Mouse (Mus musculus): ENCODE measurements around the gene Slc4a2. TPM values are rescaled to one million over a fixed set of nuclear protein-coding genes. Genes with fewer than 3 reads are reported as not detected.

Slc4a2 gene
- total and polyA plus RNA-seq, 3 experiments: 20.0 to 25.5 (median 24.7) TPM

DNA sequence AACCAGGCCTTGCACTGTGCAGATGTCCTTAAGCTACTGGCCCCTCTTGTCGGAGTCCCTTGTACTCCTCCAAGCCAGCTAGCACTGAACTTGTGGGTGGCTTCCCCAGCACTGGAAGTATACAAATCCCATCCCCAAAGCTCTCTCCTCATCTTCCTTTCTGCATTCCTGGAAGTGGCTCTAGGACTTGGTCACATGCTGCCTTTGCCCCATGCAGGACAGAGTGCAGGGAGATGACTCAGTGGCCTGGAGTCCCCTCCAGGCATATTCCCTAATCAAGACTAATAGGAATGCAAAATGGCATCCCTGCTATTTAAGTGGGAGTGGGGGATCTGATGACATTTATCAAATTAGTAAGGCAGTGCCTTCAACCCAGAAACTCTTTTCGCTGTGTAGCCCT, 11.6 kb upstream of the Slc4a2 start:
- no peak overlapping the region for H3K4me3 ChIP-seq (ENCODE audit: low read depth, low read length)
- H3K36me3 ChIP-seq (replicated peaks): peaks cover 43% of the 10 kb centered on the region
- DNase-seq (ENCODE audit: low spot score) (no peak), ATAC-seq (ENCODE audit: extremely low read depth, insufficient number of reproducible peaks, low FRiP score, poor library complexity, severe bottlenecking) (no peak)
- TF ChIP-seq TAL1 (conservative IDR thresholded peaks at IDR 0.05; ENCODE audit: low read depth, low read length): no peak
- no peak for TF ChIP-seq CTCF (IDR thresholded peaks at IDR 0.05; ENCODE audit: low read depth, low read length)
- no peak for TF ChIP-seq POLR2AphosphoS5 (IDR thresholded peaks at IDR 0.05; ENCODE audit: insufficient replicate concordance, low read depth, low read length)
- no peak for TF ChIP-seq GATA1 (IDR thresholded peaks at IDR 0.05; ENCODE audit: borderline replicate concordance, low read length)
- TF ChIP-seq GATA2 (IDR thresholded peaks at IDR 0.05; ENCODE audit: borderline replicate concordance, low read depth, low read length): no peak
- peaks cover 30% of the 10 kb centered on the region for H3K27me3 ChIP-seq (ENCODE audit: insufficient read depth, low read length)
- H3K4me1 ChIP-seq (ENCODE audit: insufficient read depth, low read depth, low read length): peaks cover 13% of the 10 kb centered on the region
- H3K9me3 ChIP-seq (replicated peaks): no peaks in the 10 kb centered on the region

DNA sequence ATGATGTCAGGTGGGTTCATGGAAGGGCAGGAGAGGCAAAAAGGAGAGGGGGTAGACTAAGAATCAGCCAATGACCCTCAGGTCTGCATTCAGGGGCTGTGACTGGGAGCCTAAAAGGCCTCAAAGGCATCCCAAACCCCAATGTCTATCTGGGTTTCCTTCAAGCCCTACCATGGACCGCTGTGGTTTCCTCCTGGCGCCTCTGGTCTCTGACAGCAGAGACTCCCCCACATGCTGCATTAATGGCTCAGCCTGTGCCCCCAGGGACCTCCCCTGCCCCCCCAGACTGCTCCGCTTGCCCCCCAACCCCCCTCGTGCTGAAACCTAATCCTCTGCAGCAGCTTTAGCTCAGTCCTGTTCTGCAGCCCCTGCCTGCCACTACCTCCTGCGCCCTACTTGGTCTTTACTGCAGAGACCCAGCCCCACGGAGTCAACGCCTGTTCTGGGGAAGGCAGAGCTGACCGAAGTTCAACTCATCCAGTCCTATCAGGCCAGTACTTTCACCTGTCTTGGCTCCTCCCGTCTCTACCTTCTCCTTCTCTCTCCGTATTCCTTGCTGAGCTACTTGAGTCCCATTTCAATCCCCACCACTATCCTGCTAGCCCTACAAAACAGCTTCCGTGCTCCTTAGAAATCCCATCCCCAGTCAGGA, 10.5 kb upstream of the Slc4a2 start, which contains the start of gene Asic3:
TSS of gene Asic3 (plus strand) at position 351 of the 652 bp plus-strand sequence.
- Histone ChIP-seq H3K36me3 (replicated peaks) (peaks cover 37% of the 10 kb centered on the region), H3K9me3 (replicated peaks) (no peaks in the 10 kb centered on the region), H3K27me3 (ENCODE audit: insufficient read depth, low read length) (peaks cover 30% of the 10 kb centered on the region), H3K4me3 (ENCODE audit: low read depth, low read length) (no peak within 1 kb of the TSS), H3K4me1 (ENCODE audit: insufficient read depth, low read depth, low read length) (peaks cover 13% of the 10 kb centered on the region)
- ATAC-seq (ENCODE audit: extremely low read depth, insufficient number of reproducible peaks, low FRiP score, poor library complexity, severe bottlenecking) (no peak), DNase-seq (ENCODE audit: low spot score) (no peak)
- TF ChIP-seq GATA2 (IDR thresholded peaks at IDR 0.05; ENCODE audit: borderline replicate concordance, low read depth, low read length): no peak
- TF ChIP-seq TAL1 (conservative IDR thresholded peaks at IDR 0.05; ENCODE audit: low read depth, low read length): no peak
- no peak for TF ChIP-seq POLR2AphosphoS5 (IDR thresholded peaks at IDR 0.05; ENCODE audit: insufficient replicate concordance, low read depth, low read length)
- TF ChIP-seq CTCF (IDR thresholded peaks at IDR 0.05; ENCODE audit: low read depth, low read length): no peak
- no peak for TF ChIP-seq GATA1 (IDR thresholded peaks at IDR 0.05; ENCODE audit: borderline replicate concordance, low read length)

DNA sequence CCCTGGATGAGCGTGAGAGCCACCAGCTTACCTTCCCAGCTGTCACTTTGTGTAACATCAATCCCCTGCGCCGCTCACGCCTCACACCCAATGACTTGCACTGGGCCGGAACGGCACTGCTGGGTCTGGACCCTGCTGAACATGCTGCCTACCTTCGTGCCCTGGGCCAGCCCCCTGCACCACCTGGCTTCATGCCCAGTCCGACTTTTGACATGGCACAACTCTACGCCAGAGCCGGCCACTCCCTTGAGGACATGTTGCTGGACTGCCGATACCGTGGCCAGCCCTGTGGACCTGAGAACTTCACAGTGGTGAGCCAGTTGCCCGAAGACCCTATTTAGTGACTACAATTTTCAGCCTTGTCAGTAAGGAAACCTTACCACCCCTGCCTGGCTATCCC, 9.7 kb upstream of the Slc4a2 start:
- no peak for TF ChIP-seq CTCF (IDR thresholded peaks at IDR 0.05; ENCODE audit: low read depth, low read length)
- no peak for TF ChIP-seq GATA2 (IDR thresholded peaks at IDR 0.05; ENCODE audit: borderline replicate concordance, low read depth, low read length)
- no peak for TF ChIP-seq TAL1 (conservative IDR thresholded peaks at IDR 0.05; ENCODE audit: low read depth, low read length)
- TF ChIP-seq POLR2AphosphoS5 (IDR thresholded peaks at IDR 0.05; ENCODE audit: insufficient replicate concordance, low read depth, low read length): no peak
- TF ChIP-seq GATA1 (IDR thresholded peaks at IDR 0.05; ENCODE audit: borderline replicate concordance, low read length): no peak
- peaks cover 13% of the 10 kb centered on the region for H3K4me1 ChIP-seq (ENCODE audit: insufficient read depth, low read depth, low read length)
- H3K27me3 ChIP-seq (ENCODE audit: insufficient read depth, low read length): peaks cover 30% of the 10 kb centered on the region
- DNase-seq (ENCODE audit: low spot score) (no peak), ATAC-seq (ENCODE audit: extremely low read depth, insufficient number of reproducible peaks, low FRiP score, poor library complexity, severe bottlenecking) (no peak)
- no peaks in the 10 kb centered on the region for H3K9me3 ChIP-seq (replicated peaks)
- H3K4me3 ChIP-seq (ENCODE audit: low read depth, low read length): no peak overlapping the region
- H3K36me3 ChIP-seq (replicated peaks): peaks cover 37% of the 10 kb centered on the region

DNA sequence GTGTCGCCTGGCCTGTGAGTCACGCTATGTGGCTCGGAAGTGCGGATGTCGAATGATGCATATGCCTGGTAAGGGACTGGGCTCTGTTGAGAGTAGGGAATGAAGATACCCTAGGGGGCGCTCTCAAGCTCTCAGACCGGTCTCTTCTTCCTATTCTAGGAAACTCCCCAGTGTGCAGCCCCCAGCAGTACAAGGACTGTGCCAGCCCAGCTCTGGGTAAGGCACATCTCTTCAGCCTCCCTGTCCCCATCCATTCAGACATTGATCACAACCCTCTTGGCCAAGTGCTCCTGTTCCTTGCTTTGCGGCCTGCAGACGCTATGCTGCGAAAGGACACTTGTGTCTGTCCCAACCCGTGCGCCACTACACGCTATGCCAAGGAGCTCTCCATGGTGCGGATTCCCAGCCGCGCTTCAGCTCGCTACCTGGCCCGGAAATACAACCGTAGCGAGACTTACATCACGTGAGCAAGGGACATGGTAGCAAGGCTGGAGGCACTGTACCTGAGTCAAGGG, 7.4 kb upstream of the Slc4a2 start:
- Histone ChIP-seq H3K9me3 (replicated peaks) (no peaks in the 10 kb centered on the region), H3K4me1 (ENCODE audit: insufficient read depth, low read depth, low read length) (peaks cover 13% of the 10 kb centered on the region), H3K4me3 (ENCODE audit: low read depth, low read length) (no peak overlapping the region), H3K36me3 (replicated peaks) (peaks cover 43% of the 10 kb centered on the region), H3K27me3 (ENCODE audit: insufficient read depth, low read length) (peaks cover 30% of the 10 kb centered on the region)
- ATAC-seq (ENCODE audit: extremely low read depth, insufficient number of reproducible peaks, low FRiP score, poor library complexity, severe bottlenecking): no peak
- TF ChIP-seq CTCF (IDR thresholded peaks at IDR 0.05; ENCODE audit: low read depth, low read length) (peak; percentile 23; the same call in 1 of the 2 replicates), POLR2AphosphoS5 (IDR thresholded peaks at IDR 0.05; ENCODE audit: insufficient replicate concordance, low read depth, low read length) (no peak), GATA2 (IDR thresholded peaks at IDR 0.05; ENCODE audit: borderline replicate concordance, low read depth, low read length) (no peak)
- peak; percentile 54 for DNase-seq (ENCODE audit: low spot score)

DNA sequence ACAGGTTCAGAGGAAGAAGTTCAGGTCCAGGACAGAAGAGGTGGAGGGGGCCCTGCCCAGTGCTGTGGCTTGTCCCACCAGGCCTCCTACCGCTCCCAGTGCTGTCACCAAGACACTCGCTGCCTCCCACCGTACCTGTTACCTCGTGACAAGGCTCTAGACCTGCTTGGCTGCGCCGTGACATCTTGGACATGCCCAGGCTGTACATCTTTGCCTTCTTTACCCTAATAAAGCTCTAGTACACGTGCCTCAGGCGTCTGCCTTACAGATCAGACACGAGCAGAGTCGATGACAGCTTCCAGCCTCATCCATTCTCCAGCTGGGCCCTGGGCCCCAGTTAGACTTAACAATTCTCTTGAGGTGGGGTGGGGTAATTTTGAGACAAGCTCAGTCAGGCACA, 6.0 kb upstream of the Slc4a2 start:
- ATAC-seq (ENCODE audit: extremely low read depth, insufficient number of reproducible peaks, low FRiP score, poor library complexity, severe bottlenecking) (no peak), DNase-seq (ENCODE audit: low spot score) (no peak)
- peaks cover 53% of the 10 kb centered on the region for H3K36me3 ChIP-seq (replicated peaks)
- H3K4me1 ChIP-seq (ENCODE audit: insufficient read depth, low read depth, low read length): peaks cover 17% of the 10 kb centered on the region
- peaks cover 30% of the 10 kb centered on the region for H3K27me3 ChIP-seq (ENCODE audit: insufficient read depth, low read length)
- H3K4me3 ChIP-seq (ENCODE audit: low read depth, low read length): no peak overlapping the region
- TF ChIP-seq CTCF (IDR thresholded peaks at IDR 0.05; ENCODE audit: low read depth, low read length) (no peak), GATA1 (IDR thresholded peaks at IDR 0.05; ENCODE audit: borderline replicate concordance, low read length) (no peak), GATA2 (IDR thresholded peaks at IDR 0.05; ENCODE audit: borderline replicate concordance, low read depth, low read length) (no peak), POLR2AphosphoS5 (IDR thresholded peaks at IDR 0.05; ENCODE audit: insufficient replicate concordance, low read depth, low read length) (no peak), TAL1 (conservative IDR thresholded peaks at IDR 0.05; ENCODE audit: low read depth, low read length) (no peak)
- no peaks in the 10 kb centered on the region for H3K9me3 ChIP-seq (replicated peaks)

DNA sequence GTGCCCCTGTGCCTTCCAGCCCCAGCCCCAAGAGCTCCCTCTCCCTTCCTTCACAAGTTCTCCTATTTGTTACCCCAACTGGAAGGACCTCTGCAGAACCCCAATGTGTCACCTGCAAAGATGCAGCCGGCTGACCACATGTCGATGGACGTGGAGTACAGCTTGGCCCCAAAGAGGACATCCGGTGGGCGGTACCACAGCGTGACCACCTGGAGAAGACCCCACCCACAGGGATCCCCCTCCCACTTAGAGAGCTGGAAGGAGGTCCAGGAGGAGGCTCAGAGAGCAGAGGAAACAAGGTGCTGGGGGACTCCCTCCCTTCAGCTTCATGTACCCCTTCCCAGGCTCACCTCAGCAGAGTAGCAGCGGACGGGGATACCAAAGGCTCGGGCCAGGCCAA, 3.3 kb upstream of the Slc4a2 start:
- TF ChIP-seq CTCF (IDR thresholded peaks at IDR 0.05; ENCODE audit: low read depth, low read length) (no peak), POLR2AphosphoS5 (IDR thresholded peaks at IDR 0.05; ENCODE audit: insufficient replicate concordance, low read depth, low read length) (no peak), GATA2 (IDR thresholded peaks at IDR 0.05; ENCODE audit: borderline replicate concordance, low read depth, low read length) (no peak), TAL1 (conservative IDR thresholded peaks at IDR 0.05; ENCODE audit: low read depth, low read length) (no peak), GATA1 (IDR thresholded peaks at IDR 0.05; ENCODE audit: borderline replicate concordance, low read length) (no peak)

More for the DNA sequence above, 3.3 kb upstream of the Slc4a2 start:
- DNase-seq (ENCODE audit: low spot score) (no peak), ATAC-seq (ENCODE audit: extremely low read depth, insufficient number of reproducible peaks, low FRiP score, poor library complexity, severe bottlenecking) (no peak)
- peaks cover 4% of the 10 kb centered on the region for H3K27me3 ChIP-seq (ENCODE audit: insufficient read depth, low read length)
- H3K4me3 ChIP-seq (ENCODE audit: low read depth, low read length): no peak overlapping the region
- H3K4me1 ChIP-seq (ENCODE audit: insufficient read depth, low read depth, low read length): peaks cover 34% of the 10 kb centered on the region
- peaks cover 53% of the 10 kb centered on the region for H3K36me3 ChIP-seq (replicated peaks)
- no peaks in the 10 kb centered on the region for H3K9me3 ChIP-seq (replicated peaks)

Measured in G1E (cell line).